Mouse (Mus musculus): ENCODE data around the gene Dot1l. TPM values are rescaled to one million over a fixed set of nuclear protein-coding genes. Genes with fewer than 3 reads are reported as not detected.
A peak's percentile ranks its signal among the peaks of the same experiment; 100 is the strongest.

The Dot1l gene
- polyA plus RNA-seq, 1 experiment from 2014 or later: 19.5 TPM

GRCm38 (mm10) chr10:80760596-80761524, 5.9 kb downstream of the Dot1l start:
- Histone ChIP-seq H3K4me3 (no peak overlapping the region), H3K9me3 (no peaks in the 10 kb centered on the region), H3K36me3 (peaks cover 10% of the 10 kb centered on the region; the same call in 1 of the 2 replicates), H3K27ac (replicated peaks) (no peak overlapping the region), H3K9ac (no peak overlapping the region; the same call in 1 of the 2 replicates), H3K4me1 (replicated peaks) (peaks cover 65% of the 10 kb centered on the region), H3K4me2 (no peak overlapping the region), H3K27me3 (no peaks in the 10 kb centered on the region)
- WGBS: 87% methylated on average over 4 of the region's 4 CpGs
- ATAC-seq (ENCODE audit: low read depth): no peak

- WGBS: 68% methylated on average over 3 of the region's 3 CpGs
- H3K4me1 ChIP-seq (replicated peaks): peaks cover 56% of the 10 kb centered on the region
- ATAC-seq (ENCODE audit: low read depth): no peak
These were observed 6.8 kb downstream of the Dot1l start for GRCm38 (mm10) chr10:80761821-80762220.

DNA sequence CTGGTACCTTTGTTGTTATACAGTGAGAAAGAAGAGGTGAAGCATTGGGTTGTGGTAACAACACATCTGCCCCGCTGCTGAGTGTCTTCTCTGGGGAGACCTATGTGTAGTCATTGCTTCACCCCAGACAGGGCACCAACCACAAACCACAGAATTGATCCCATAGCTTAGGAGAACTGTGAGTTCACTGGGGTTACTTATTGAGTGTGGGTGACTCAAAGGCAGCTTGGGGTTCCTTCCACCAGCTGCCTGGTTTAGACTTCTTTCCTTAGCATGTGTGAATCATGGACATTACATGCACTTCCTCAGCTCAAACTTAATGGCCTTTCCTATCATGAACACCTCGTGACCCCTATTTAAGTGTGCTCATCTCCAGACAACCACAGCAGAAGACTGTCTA, 8.5 kb downstream of the Dot1l start:
- H3K4me1 ChIP-seq (replicated peaks): peaks cover 39% of the 10 kb centered on the region
- no peak for ATAC-seq (ENCODE audit: low read depth)
- H3K36me3 ChIP-seq: peaks cover 34% of the 10 kb centered on the region
- H3K9ac ChIP-seq: no peak overlapping the region
- WGBS: 87% methylated on average over 2 of the region's 2 CpGs
- no peak overlapping the region for H3K4me2 ChIP-seq
- no peaks in the 10 kb centered on the region for H3K27me3 ChIP-seq
- H3K9me3 ChIP-seq: no peaks in the 10 kb centered on the region
- no peak overlapping the region for H3K4me3 ChIP-seq
- no peak overlapping the region for H3K27ac ChIP-seq (replicated peaks)

More at GRCm38 (mm10) chr10:80761821-80762220, 6.8 kb downstream of the Dot1l start:
- H3K9me3 ChIP-seq: no peaks in the 10 kb centered on the region
- peaks cover 20% of the 10 kb centered on the region for H3K36me3 ChIP-seq
- H3K27me3 ChIP-seq: no peaks in the 10 kb centered on the region
- H3K4me2 ChIP-seq: no peak overlapping the region
- H3K4me3 ChIP-seq: no peak overlapping the region
- H3K9ac ChIP-seq: no peak overlapping the region
- no peak overlapping the region for H3K27ac ChIP-seq (replicated peaks)

- Histone ChIP-seq H3K27me3 (no peaks in the 10 kb centered on the region), H3K4me3 (no peak overlapping the region), H3K9ac (no peak overlapping the region), H3K27ac (replicated peaks) (no peak overlapping the region), H3K9me3 (no peaks in the 10 kb centered on the region), H3K4me1 (replicated peaks) (peaks cover 18% of the 10 kb centered on the region), H3K36me3 (peaks cover 56% of the 10 kb centered on the region), H3K4me2 (no peak overlapping the region)
- 94% methylated on average over 2 of the region's 2 CpGs for WGBS
- no peak for ATAC-seq (ENCODE audit: low read depth)
These were observed 10.7 kb downstream of the Dot1l start for GRCm38 (mm10) chr10:80765746-80766145.

DNA sequence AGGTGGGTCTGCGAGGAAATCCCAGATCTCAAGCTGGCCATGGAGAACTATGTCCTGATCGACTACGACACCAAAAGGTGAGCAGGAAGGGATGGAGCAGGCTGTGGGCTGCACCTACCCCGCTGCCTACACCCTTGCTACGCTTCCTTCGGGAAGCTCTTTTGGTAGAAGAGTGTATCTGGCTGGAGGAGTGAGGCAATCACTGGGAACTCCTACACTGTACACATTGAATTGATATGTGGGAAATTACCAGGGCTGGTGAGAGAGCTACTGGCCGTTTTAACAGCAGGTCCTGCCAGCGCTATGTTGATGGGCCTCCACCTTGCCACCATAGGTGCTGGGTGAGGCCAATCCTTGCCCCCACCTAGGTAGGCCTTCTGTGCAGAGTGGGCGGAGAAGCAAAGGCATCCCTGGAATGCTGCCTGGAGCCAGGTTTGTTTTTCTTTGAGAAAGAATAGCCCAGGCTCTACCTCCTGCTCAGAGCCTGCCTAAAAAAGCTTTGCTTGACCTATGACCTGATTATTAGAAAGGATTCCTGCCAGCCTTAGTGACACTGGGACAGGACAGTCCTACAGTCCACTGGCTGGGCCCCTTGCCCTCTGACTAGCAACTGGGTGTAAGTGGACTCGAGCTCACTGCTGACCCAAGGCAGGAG, 11.3 kb downstream of the Dot1l start:
- Histone ChIP-seq H3K36me3 (peaks cover 61% of the 10 kb centered on the region), H3K27me3 (no peaks in the 10 kb centered on the region), H3K9me3 (no peaks in the 10 kb centered on the region), H3K4me2 (no peak overlapping the region), H3K9ac (no peak overlapping the region), H3K4me1 (replicated peaks) (peaks cover 12% of the 10 kb centered on the region), H3K4me3 (no peak overlapping the region), H3K27ac (replicated peaks) (no peak overlapping the region)
- WGBS: 89% methylated on average over 10 of the region's 10 CpGs
- ATAC-seq (ENCODE audit: low read depth): no peak

- no peak overlapping the region for H3K27ac ChIP-seq (replicated peaks)
- WGBS: 90% methylated on average over 6 of the region's 6 CpGs
- H3K4me3 ChIP-seq: no peak overlapping the region
- 0 out of 2 replicates have a peak, but pooled peaks cover under 1% of the 10 kb centered on the region for H3K4me1 ChIP-seq (replicated peaks)
- H3K4me2 ChIP-seq: no peak overlapping the region
- no peaks in the 10 kb centered on the region for H3K9me3 ChIP-seq
- ATAC-seq (ENCODE audit: low read depth): no peak
- H3K9ac ChIP-seq: no peak overlapping the region
- peaks cover 82% of the 10 kb centered on the region for H3K36me3 ChIP-seq
- no peaks in the 10 kb centered on the region for H3K27me3 ChIP-seq
These were observed 13.4 kb downstream of the Dot1l start for GRCm38 (mm10) chr10:80768365-80768764.

- 0 out of 2 replicates have a peak overlapping the region, but pooled peaks have one; percentile 17 for H3K9ac ChIP-seq
- peaks cover 97% of the 10 kb centered on the region for H3K36me3 ChIP-seq
- H3K27me3 ChIP-seq: no peaks in the 10 kb centered on the region
- no peak overlapping the region for H3K4me3 ChIP-seq
- 91% methylated on average over 5 of the region's 5 CpGs for WGBS
- no peak overlapping the region for H3K4me2 ChIP-seq
- no peak overlapping the region for H3K27ac ChIP-seq (replicated peaks)
- no peak for ATAC-seq (ENCODE audit: low read depth)
- no peaks in the 10 kb centered on the region for H3K4me1 ChIP-seq (replicated peaks)
- no peaks in the 10 kb centered on the region for H3K9me3 ChIP-seq
These were observed 18.8 kb downstream of the Dot1l start for GRCm38 (mm10) chr10:80773816-80774215.

DNA sequence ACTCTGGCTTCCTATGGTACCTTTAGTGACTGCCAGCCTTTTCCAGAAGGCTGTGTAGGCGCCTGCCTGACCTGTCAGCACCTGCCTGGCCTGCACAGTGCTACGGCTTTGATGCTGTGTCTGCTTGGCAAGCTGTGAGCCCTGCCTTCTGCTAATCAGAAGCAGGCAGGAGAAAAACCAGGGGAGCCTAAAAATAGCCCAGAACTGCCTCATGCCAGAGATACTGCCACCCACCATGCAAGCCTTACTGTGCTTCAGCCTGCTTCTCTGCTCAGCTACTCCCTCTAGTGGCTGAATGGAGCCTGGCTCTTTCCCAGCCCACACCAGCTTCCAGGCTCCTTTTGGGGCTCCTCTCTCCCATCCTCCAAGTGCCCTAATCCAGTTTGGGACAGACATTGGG, 19.5 kb downstream of the Dot1l start:
- H3K36me3 ChIP-seq: peaks cover 98% of the 10 kb centered on the region
- ATAC-seq (ENCODE audit: low read depth): peak; percentile 36; the same call in 1 of the 2 replicates
- no peaks in the 10 kb centered on the region for H3K9me3 ChIP-seq
- no peak overlapping the region for H3K4me2 ChIP-seq
- H3K27ac ChIP-seq (replicated peaks): no peak overlapping the region
- H3K4me3 ChIP-seq: no peak overlapping the region
- WGBS: 60% methylated on average over 2 of the region's 2 CpGs
- H3K9ac ChIP-seq: peak overlapping the region; percentile 17; the same call in 1 of the 2 replicates
- no peaks in the 10 kb centered on the region for H3K4me1 ChIP-seq (replicated peaks)
- H3K27me3 ChIP-seq: no peaks in the 10 kb centered on the region

DNA sequence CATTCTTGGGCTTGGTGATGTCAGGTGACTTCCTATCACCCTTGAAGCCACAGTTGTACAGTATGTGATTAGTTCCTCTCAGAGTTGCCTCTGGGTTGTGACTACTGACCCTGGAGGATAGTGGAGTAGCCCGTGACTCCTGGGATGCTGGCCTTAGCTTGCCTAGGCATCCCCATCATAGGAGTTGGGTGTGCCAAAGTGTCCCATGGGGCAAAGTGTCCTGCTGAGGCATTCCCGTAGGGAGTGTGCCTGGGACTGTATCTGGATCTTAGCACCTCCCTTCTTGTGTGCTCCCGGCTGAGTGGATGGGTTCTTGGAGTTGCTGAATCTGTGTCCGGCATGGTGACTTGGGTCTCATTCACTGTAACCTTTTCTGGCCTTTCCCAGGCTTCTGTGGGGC, 20.0 kb downstream of the Dot1l start:
- H3K4me3 ChIP-seq: no peak overlapping the region
- no peak overlapping the region for H3K27ac ChIP-seq (replicated peaks)

GRCm38 (mm10) chr10:80775731-80776130, 20.7 kb downstream of the Dot1l start:
- ATAC-seq (ENCODE audit: low read depth): no peak
- no peak overlapping the region for H3K9ac ChIP-seq
- peaks cover 98% of the 10 kb centered on the region for H3K36me3 ChIP-seq

More for the DNA sequence above, 20.0 kb downstream of the Dot1l start:
- H3K27me3 ChIP-seq: no peaks in the 10 kb centered on the region
- peak; percentile 38; the same call in 1 of the 2 replicates for ATAC-seq (ENCODE audit: low read depth)
- no peak overlapping the region for H3K9ac ChIP-seq
- H3K9me3 ChIP-seq: no peaks in the 10 kb centered on the region
- 94% methylated on average over 4 of the region's 4 CpGs for WGBS
- H3K4me1 ChIP-seq (replicated peaks): no peaks in the 10 kb centered on the region
- H3K36me3 ChIP-seq: peaks cover 98% of the 10 kb centered on the region
- H3K4me2 ChIP-seq: no peak overlapping the region

DNA sequence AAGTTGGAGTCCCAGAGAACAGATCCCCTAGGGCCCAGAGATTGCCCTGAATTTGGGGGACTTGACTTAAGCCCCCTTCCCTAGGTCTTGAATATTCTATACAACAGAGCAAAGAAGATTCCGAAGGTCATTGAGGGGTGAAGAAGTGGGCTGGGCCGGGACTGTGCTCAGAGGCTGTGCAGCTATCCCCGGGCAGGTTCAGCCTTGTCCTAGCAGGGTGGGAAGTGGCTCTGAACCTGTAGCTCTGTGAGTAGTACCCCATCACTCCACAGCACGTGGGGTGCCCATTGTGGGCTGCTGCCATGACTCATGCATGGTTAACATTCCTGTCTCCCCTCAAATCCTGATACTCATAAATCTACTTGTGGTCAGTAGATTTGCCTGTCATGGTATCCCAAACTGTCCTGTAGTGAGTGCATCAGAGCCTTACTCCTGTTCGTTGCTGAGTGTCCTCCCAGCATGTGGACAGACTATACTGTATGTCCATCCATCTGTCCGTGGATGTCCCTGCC, 21.4 kb downstream of the Dot1l start:
- peaks cover 98% of the 10 kb centered on the region for H3K36me3 ChIP-seq
- 90% methylated on average over 6 of the region's 6 CpGs for WGBS

More at GRCm38 (mm10) chr10:80775731-80776130, 20.7 kb downstream of the Dot1l start:
- Histone ChIP-seq H3K27me3 (no peaks in the 10 kb centered on the region), H3K27ac (replicated peaks) (no peak overlapping the region), H3K9me3 (no peaks in the 10 kb centered on the region), H3K4me3 (no peak overlapping the region), H3K4me2 (no peak overlapping the region), H3K4me1 (replicated peaks) (no peaks in the 10 kb centered on the region)
- WGBS: 91% methylated on average over 4 of the region's 4 CpGs

DNA sequence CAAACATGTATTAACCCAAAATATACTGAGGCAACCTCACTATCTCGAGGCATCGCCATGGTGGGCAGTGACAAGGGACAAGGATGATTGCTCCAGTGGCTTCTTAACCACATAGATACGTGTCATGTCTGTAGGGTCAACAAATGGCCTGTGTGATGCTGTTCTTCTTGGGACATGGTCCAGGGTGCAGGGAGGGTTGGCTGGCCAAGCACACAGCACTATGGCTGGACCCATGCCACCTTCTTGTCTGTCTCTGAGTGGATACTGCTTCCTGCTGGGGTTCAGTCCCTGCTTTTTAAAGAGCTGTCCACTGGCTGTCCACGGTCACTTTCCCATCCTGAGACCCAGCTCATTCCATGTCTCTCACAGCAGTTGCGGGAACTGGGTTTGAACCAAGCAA, 22.1 kb downstream of the Dot1l start:
- H3K4me1 ChIP-seq (replicated peaks): no peaks in the 10 kb centered on the region
- no peak overlapping the region for H3K4me3 ChIP-seq
- 92% methylated on average over 5 of the region's 5 CpGs for WGBS
- no peak overlapping the region for H3K9ac ChIP-seq
- no peak overlapping the region for H3K27ac ChIP-seq (replicated peaks)
- no peak overlapping the region for H3K4me2 ChIP-seq
- ATAC-seq (ENCODE audit: low read depth): no peak
- no peaks in the 10 kb centered on the region for H3K27me3 ChIP-seq
- no peaks in the 10 kb centered on the region for H3K9me3 ChIP-seq
- H3K36me3 ChIP-seq: peaks cover 98% of the 10 kb centered on the region

More for the DNA sequence above, 21.4 kb downstream of the Dot1l start:
- Histone ChIP-seq H3K4me1 (replicated peaks) (no peaks in the 10 kb centered on the region), H3K9me3 (no peaks in the 10 kb centered on the region), H3K4me2 (no peak overlapping the region), H3K27ac (replicated peaks) (no peak overlapping the region), H3K27me3 (no peaks in the 10 kb centered on the region), H3K9ac (no peak overlapping the region), H3K4me3 (no peak overlapping the region)
- ATAC-seq (ENCODE audit: low read depth): no peak

Data from neural tube, embryonic 13.5 days (tissue).